Mouse (Mus musculus) forebrain, embryonic 14.5 days (tissue): ENCODE measurements around the gene Vinac1. TPM values are rescaled to one million over a fixed set of nuclear protein-coding genes. Genes with fewer than 3 reads are reported as not detected.
"Not testable (repeated sequence)": the region's sequence is repeated elsewhere in the genome, so short reads cannot be mapped to it uniquely, and the experiment has no call there.

Source experiments
- ATAC-seq: fragments of 200-750 bp; cut with Nextera tagmentation; 2 replicates; pipeline ENCODE4 v1.8.0; 2017; ENCODE audit warnings: mild to moderate bottlenecking, moderate library complexity
- DNase-seq: peaks from one replicate; pipeline ENCODE4 v3.0.0-alpha.2; 2015; ENCODE audit warnings: low spot score
- H3K27ac ChIP-seq: fragments of 300-500 bp; sonication (generic); 2 replicates; pipeline ENCODE4 v1.5.1; 2014; ENCODE audit warnings: low read depth, mild to moderate bottlenecking, control low read depth, low read length, moderate library complexity
- H3K27me3 ChIP-seq: fragments of 300-500 bp; sonication (generic); replicated peaks from 2 replicates; pipeline ENCODE4 v1.6.1; 2014; ENCODE audit warnings: low read length, control low read depth, mixed read lengths; ENCODE audit not compliant: control insufficient read depth, insufficient read depth
- H3K36me3 ChIP-seq: fragments of 300-500 bp; sonication (generic); 2 replicates; pipeline ENCODE4 v1.6.1; 2014; ENCODE audit warnings: low read length, control low read depth; ENCODE audit not compliant: control insufficient read depth, insufficient read depth
- H3K4me1 ChIP-seq: fragments of 300-500 bp; sonication (generic); 2 replicates; pipeline ENCODE4 v1.6.1; 2014; ENCODE audit warnings: antibody characterized with exemption, low read length, control low read depth; ENCODE audit not compliant: control insufficient read depth, insufficient read depth
- H3K4me2 ChIP-seq: fragments of 300-500 bp; sonication (generic); 2 replicates; pipeline ENCODE4 v1.6.1; 2014; ENCODE audit warnings: mild to moderate bottlenecking, control low read depth, low read length
- H3K4me3 ChIP-seq: fragments of 300-500 bp; sonication (generic); 2 replicates; pipeline ENCODE4 v1.5.1; 2014; ENCODE audit warnings: low read depth, low read length, control low read depth
- H3K9ac ChIP-seq: fragments of 300-500 bp; sonication (generic); 2 replicates; pipeline ENCODE4 v1.6.1; 2014; ENCODE audit warnings: mild to moderate bottlenecking, low read length, control low read depth, moderate library complexity
- H3K9me3 ChIP-seq: fragments of 300-500 bp; sonication (generic); replicated peaks from 2 replicates; pipeline ENCODE4 v1.6.1; 2016; ENCODE audit warnings: low read length, control low read depth, mixed read lengths; ENCODE audit not compliant: control insufficient read depth
- WGBS: fragments of 180-500 bp; shearing (Covaris S2); extraction: QIAGEN DNeasy Blood & Tissue Kit; methylation state at CpG from one replicate; pipeline ENCODE4 v1.1.7; 2014; 5-methylcytosine and 5-hydroxymethylcytosine counted together
- polyA plus RNA-seq: library from polyadenylated mRNA; unstranded; fragments of >200 nt; fragmentation: Nextera tagmentation; extraction: Ambion mirVana; gene quantifications from 2 replicates; pipeline ENCODE4 v1.2.1, GENCODE M21; 2014

Vinac1 gene
- polyA plus RNA-seq, 1 experiment from 2014 or later, result 0.42 TPM

- ATAC-seq, H3K27ac ChIP-seq, H3K4me3 ChIP-seq, H3K36me3 ChIP-seq, H3K4me2 ChIP-seq, H3K9ac ChIP-seq, H3K27me3 ChIP-seq, H3K9me3 ChIP-seq, H3K4me1 ChIP-seq: not testable (repeated sequence)
- peak; percentile 5 for DNase-seq
- WGBS, result 82% methylated on average over 2 of the region's 2 CpGs
These were observed 39.1 kb downstream of the Vinac1 start for GRCm38 (mm10) chr2:129008867-129009266.

- WGBS, result 69% methylated on average over 4 of the region's 4 CpGs
- Histone ChIP-seq H3K9ac (no peak overlapping the region), H3K4me1 (no peaks in the 10 kb centered on the region), H3K4me2 (no peak overlapping the region), H3K27me3 (no peaks in the 10 kb centered on the region), H3K27ac (no peak overlapping the region), H3K9me3 (no peaks in the 10 kb centered on the region), H3K36me3 (no peaks in the 10 kb centered on the region), H3K4me3 (no peak overlapping the region)
- ATAC-seq (no peak), DNase-seq (no peak)
These were observed 41.7 kb downstream of the Vinac1 start for GRCm38 (mm10) chr2:129006194-129006749.

- Histone ChIP-seq H3K9ac (no peak overlapping the region), H3K9me3 (no peaks in the 10 kb centered on the region), H3K27ac (no peak overlapping the region), H3K36me3 (no peaks in the 10 kb centered on the region), H3K4me1 (no peaks in the 10 kb centered on the region), H3K27me3 (no peaks in the 10 kb centered on the region), H3K4me3 (no peak overlapping the region), H3K4me2 (no peak overlapping the region)
- DNase-seq (no peak), ATAC-seq (no peak)
These were observed 43.1 kb downstream of the Vinac1 start for GRCm38 (mm10) chr2:129004872-129005271.

- Histone ChIP-seq H3K27ac (no peak overlapping the region), H3K9ac (no peak overlapping the region), H3K9me3 (no peaks in the 10 kb centered on the region), H3K4me3 (no peak overlapping the region), H3K4me2 (no peak overlapping the region), H3K27me3 (no peaks in the 10 kb centered on the region), H3K4me1 (no peaks in the 10 kb centered on the region), H3K36me3 (no peaks in the 10 kb centered on the region)
- DNase-seq (no peak), ATAC-seq (no peak)
- 87% methylated on average over 3 of the region's 3 CpGs for WGBS
These were observed 63.2 kb downstream of the Vinac1 start for GRCm38 (mm10) chr2:128984746-128985145.

- Histone ChIP-seq H3K4me3 (no peak overlapping the region), H3K9ac (no peak overlapping the region), H3K27ac (no peak overlapping the region), H3K36me3 (no peaks in the 10 kb centered on the region), H3K27me3 (no peaks in the 10 kb centered on the region), H3K4me2 (no peak overlapping the region), H3K9me3 (no peaks in the 10 kb centered on the region), H3K4me1 (no peaks in the 10 kb centered on the region)
- WGBS, result 76% methylated on average over 4 of the region's 4 CpGs
- DNase-seq (no peak), ATAC-seq (no peak)
These were observed 72.4 kb downstream of the Vinac1 start for GRCm38 (mm10) chr2:128975572-128975971.

Other genes starting within 250 kb of the Vinac1 start
- gene Tmem87b, start 230.1 kb downstream of the Vinac1 start, polyA plus RNA-seq, result 28.0 and 36.8 TPM in 2 replicates
- 1.5 and 2.0 TPM in 2 replicates for gene Fbln7, start 185.2 kb downstream of the Vinac1 start, polyA plus RNA-seq
- gene Zc3h8, start 104.1 kb downstream of the Vinac1 start, polyA plus RNA-seq, result 10.2 and 12.2 TPM in 2 replicates
- 4.3 and 4.6 TPM in 2 replicates for gene Zc3h6, start 80.8 kb downstream of the Vinac1 start, polyA plus RNA-seq
- 18.0 and 23.5 TPM in 2 replicates for gene Gm10762, start 80.4 kb downstream of the Vinac1 start, polyA plus RNA-seq
- gene Ttl, start 17.8 kb upstream of the Vinac1 start, polyA plus RNA-seq, result 27.3 and 32.8 TPM in 2 replicates
- 5.9 and 8.0 TPM in 2 replicates for gene Polr1b, start 52.8 kb upstream of the Vinac1 start, polyA plus RNA-seq
- 22.7 and 30.7 TPM in 2 replicates for gene Chchd5, start 81.5 kb upstream of the Vinac1 start, polyA plus RNA-seq
- 46.8 and 55.4 TPM in 2 replicates for gene Slc20a1, start 150.6 kb upstream of the Vinac1 start, polyA plus RNA-seq
- gene Ckap2l, start 249.0 kb upstream of the Vinac1 start, polyA plus RNA-seq, result 36.6 and 44.2 TPM in 2 replicates